Mouse (Mus musculus): ENCODE data around the gene Cand1. TPM values are rescaled to one million over a fixed set of nuclear protein-coding genes. Genes with fewer than 3 reads are reported as not detected.

Cand1 gene
- 32.2 and 34.2 TPM in 2 replicates for polyA plus RNA-seq (2012; rRNA removed)

GRCm38 (mm10) chr10:119239969-119240721 lies at the start of gene Cand1:
Gene Cand1 (minus strand): TSS chr10:119240055.
- peak; percentile 83 for TF ChIP-seq POLR2A (IDR thresholded peaks at IDR 0.05; ENCODE audit: extremely low read depth, insufficient read depth, low read length)
- no peak for TF ChIP-seq CTCF (IDR thresholded peaks at IDR 0.05; ENCODE audit: extremely low read depth, insufficient read depth, low read length)
- Histone ChIP-seq H3K4me3 (ENCODE audit: insufficient read depth, low read length) (peak within 1 kb of the TSS; percentile 44), H3K4me1 (ENCODE audit: control insufficient read depth, insufficient read depth, low read length) (peaks cover 3% of the 10 kb centered on the region), H3K27ac (ENCODE audit: insufficient read depth, low read length) (peak within 1 kb of the TSS; percentile 91)

DNA sequence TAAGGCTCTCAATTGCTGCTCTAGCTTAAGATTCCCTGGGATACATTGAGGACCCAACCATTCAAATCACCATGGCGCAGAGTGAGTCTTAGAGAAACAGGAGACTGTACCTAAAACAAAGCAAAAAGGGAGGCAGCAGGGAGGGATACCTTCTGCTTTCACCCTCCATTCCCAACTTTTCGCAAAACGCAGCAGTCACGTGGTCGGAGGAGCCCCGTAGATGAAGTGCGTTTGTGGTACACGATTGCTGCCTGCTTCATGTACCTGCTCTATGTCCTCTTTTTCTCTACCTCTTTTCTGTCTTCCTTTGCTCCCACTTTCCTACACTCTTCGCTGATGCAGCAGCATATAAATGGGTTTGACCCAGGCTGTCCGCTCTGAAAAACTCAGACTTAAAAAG lies 39.0 kb upstream of the Cand1 start:
- TF ChIP-seq CTCF (IDR thresholded peaks at IDR 0.05; ENCODE audit: extremely low read depth, insufficient read depth, low read length), result no peak
- TF ChIP-seq POLR2A (IDR thresholded peaks at IDR 0.05; ENCODE audit: extremely low read depth, insufficient read depth, low read length), result no peak
- Histone ChIP-seq H3K27ac (ENCODE audit: insufficient read depth, low read length) (no peak overlapping the region), H3K4me1 (ENCODE audit: control insufficient read depth, insufficient read depth, low read length) (no peaks in the 10 kb centered on the region), H3K4me3 (ENCODE audit: insufficient read depth, low read length) (no peak overlapping the region)

GRCm38 (mm10) chr10:119274333-119274732 lies 34.5 kb upstream of the Cand1 start:
- H3K27ac ChIP-seq (ENCODE audit: insufficient read depth, low read length), result no peak overlapping the region
- TF ChIP-seq POLR2A (IDR thresholded peaks at IDR 0.05; ENCODE audit: extremely low read depth, insufficient read depth, low read length) (no peak), CTCF (IDR thresholded peaks at IDR 0.05; ENCODE audit: extremely low read depth, insufficient read depth, low read length) (no peak)
- no peaks in the 10 kb centered on the region for H3K4me1 ChIP-seq (ENCODE audit: control insufficient read depth, insufficient read depth, low read length)
- H3K4me3 ChIP-seq (ENCODE audit: insufficient read depth, low read length), result no peak overlapping the region

DNA sequence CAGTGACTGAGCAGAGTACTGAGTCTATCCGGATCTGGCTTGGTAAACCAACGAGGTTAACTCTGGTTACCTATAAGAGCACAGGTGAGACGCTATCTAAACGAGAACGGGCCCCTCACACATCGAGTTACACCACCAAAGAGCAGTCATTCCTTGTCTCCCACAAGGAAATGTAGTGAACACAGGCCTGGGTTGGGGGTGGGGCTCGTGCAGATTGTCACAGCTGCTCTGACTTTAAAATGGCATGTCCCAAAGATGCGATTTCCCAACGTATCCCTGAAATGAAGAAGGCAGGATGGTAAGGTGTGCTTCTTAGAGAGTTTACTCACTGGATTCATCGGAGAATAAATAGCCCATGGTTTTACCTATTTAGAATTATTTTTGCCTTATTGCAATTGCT lies 32.7 kb upstream of the Cand1 start:
- no peak overlapping the region for H3K27ac ChIP-seq (ENCODE audit: insufficient read depth, low read length)
- no peaks in the 10 kb centered on the region for H3K4me1 ChIP-seq (ENCODE audit: control insufficient read depth, insufficient read depth, low read length)
- no peak for TF ChIP-seq POLR2A (IDR thresholded peaks at IDR 0.05; ENCODE audit: extremely low read depth, insufficient read depth, low read length)
- TF ChIP-seq CTCF (IDR thresholded peaks at IDR 0.05; ENCODE audit: extremely low read depth, insufficient read depth, low read length), result no peak
- no peak overlapping the region for H3K4me3 ChIP-seq (ENCODE audit: insufficient read depth, low read length)

- Histone ChIP-seq H3K4me1 (ENCODE audit: control insufficient read depth, insufficient read depth, low read length) (no peaks in the 10 kb centered on the region), H3K4me3 (ENCODE audit: insufficient read depth, low read length) (no peak overlapping the region), H3K27ac (ENCODE audit: insufficient read depth, low read length) (no peak overlapping the region)
- TF ChIP-seq POLR2A (IDR thresholded peaks at IDR 0.05; ENCODE audit: extremely low read depth, insufficient read depth, low read length) (no peak), CTCF (IDR thresholded peaks at IDR 0.05; ENCODE audit: extremely low read depth, insufficient read depth, low read length) (no peak)
Observed at GRCm38 (mm10) chr10:119272005-119272404, 32.1 kb upstream of the Cand1 start.

DNA sequence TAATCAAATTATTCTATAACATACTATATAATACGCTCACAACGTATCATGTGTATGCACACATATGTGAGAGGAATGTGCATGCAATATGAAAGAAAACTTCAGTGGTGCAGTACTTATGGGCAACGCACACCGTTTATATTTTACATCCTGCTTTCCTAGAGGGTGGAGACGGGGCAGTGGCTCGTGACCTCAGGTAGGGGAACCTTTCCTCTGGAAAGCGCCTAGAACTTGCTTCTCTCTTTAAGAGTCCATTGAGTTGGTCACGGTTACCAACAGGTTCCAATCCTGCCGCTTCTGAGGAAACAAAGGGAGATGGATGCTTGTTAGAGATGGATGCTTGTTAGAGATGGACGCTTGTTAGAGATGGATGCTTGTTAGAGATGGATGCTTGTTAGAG lies 31.2 kb upstream of the Cand1 start:
- Histone ChIP-seq H3K27ac (ENCODE audit: insufficient read depth, low read length) (no peak overlapping the region), H3K4me1 (ENCODE audit: control insufficient read depth, insufficient read depth, low read length) (no peaks in the 10 kb centered on the region), H3K4me3 (ENCODE audit: insufficient read depth, low read length) (no peak overlapping the region)
- TF ChIP-seq CTCF (IDR thresholded peaks at IDR 0.05; ENCODE audit: extremely low read depth, insufficient read depth, low read length), result no peak
- no peak for TF ChIP-seq POLR2A (IDR thresholded peaks at IDR 0.05; ENCODE audit: extremely low read depth, insufficient read depth, low read length)

DNA sequence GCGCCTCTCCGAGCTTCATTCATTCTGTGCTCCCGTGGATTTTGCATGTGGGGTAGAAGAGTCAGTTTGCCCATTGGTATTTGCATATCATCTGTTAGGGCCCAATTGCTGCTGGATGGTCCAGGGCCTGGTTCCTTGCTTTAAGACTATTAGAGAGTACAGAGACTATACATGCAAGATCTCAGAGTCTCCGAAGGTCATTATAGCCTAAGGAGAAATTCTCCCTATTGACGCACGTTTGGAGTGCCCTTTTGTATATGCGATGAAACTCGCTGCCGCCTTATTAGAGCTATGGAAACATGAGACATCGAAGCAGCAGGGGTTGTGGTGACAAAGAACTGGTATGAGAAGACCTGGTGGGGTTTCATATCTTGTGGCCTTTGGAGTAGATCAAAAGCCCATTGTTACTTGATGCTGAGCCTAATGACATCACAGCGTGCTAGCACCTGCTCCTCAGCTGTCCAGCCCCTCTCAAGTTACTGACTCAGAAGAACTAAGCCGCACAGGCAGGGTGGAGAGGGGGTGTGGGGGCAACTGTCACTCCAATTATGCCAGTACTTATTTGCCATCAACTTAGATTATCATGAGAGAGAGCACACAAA lies 30.6 kb upstream of the Cand1 start:
- Histone ChIP-seq H3K27ac (ENCODE audit: insufficient read depth, low read length) (no peak overlapping the region), H3K4me1 (ENCODE audit: control insufficient read depth, insufficient read depth, low read length) (no peaks in the 10 kb centered on the region), H3K4me3 (ENCODE audit: insufficient read depth, low read length) (no peak overlapping the region)
- TF ChIP-seq CTCF (IDR thresholded peaks at IDR 0.05; ENCODE audit: extremely low read depth, insufficient read depth, low read length) (no peak), POLR2A (IDR thresholded peaks at IDR 0.05; ENCODE audit: extremely low read depth, insufficient read depth, low read length) (no peak)

- no peaks in the 10 kb centered on the region for H3K4me1 ChIP-seq (ENCODE audit: control insufficient read depth, insufficient read depth, low read length)
- H3K4me3 ChIP-seq (ENCODE audit: insufficient read depth, low read length), result no peak overlapping the region
- TF ChIP-seq POLR2A (IDR thresholded peaks at IDR 0.05; ENCODE audit: extremely low read depth, insufficient read depth, low read length), result no peak
- no peak for TF ChIP-seq CTCF (IDR thresholded peaks at IDR 0.05; ENCODE audit: extremely low read depth, insufficient read depth, low read length)
- H3K27ac ChIP-seq (ENCODE audit: insufficient read depth, low read length), result no peak overlapping the region
Observed at GRCm38 (mm10) chr10:119264761-119265160, 24.9 kb upstream of the Cand1 start.

DNA sequence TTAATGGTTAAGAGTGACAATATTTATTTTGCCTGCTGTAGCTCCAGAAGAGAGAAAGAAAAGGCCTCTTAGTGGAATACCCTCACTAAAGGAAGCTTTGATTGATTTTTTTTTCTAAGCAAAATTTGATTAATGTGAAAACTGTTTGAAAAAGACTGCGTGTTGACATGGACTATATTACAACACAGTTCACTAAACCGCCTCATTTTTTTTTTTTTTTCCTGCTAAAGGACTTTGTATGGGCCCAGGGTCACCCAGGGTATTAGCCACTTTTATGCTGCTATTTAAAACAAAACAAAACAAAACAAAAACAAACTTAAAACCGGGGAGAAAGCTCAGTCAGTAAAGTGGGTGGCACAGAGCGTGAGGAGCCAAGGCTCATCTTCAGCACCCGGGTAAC lies 23.0 kb upstream of the Cand1 start:
- no peak for TF ChIP-seq CTCF (IDR thresholded peaks at IDR 0.05; ENCODE audit: extremely low read depth, insufficient read depth, low read length)
- no peak for TF ChIP-seq POLR2A (IDR thresholded peaks at IDR 0.05; ENCODE audit: extremely low read depth, insufficient read depth, low read length)
- Histone ChIP-seq H3K27ac (ENCODE audit: insufficient read depth, low read length) (no peak overlapping the region), H3K4me1 (ENCODE audit: control insufficient read depth, insufficient read depth, low read length) (no peaks in the 10 kb centered on the region), H3K4me3 (ENCODE audit: insufficient read depth, low read length) (no peak overlapping the region)

- H3K4me1 ChIP-seq (ENCODE audit: control insufficient read depth, insufficient read depth, low read length), result no peaks in the 10 kb centered on the region
- H3K27ac ChIP-seq (ENCODE audit: insufficient read depth, low read length), result no peak overlapping the region
- TF ChIP-seq CTCF (IDR thresholded peaks at IDR 0.05; ENCODE audit: extremely low read depth, insufficient read depth, low read length) (no peak), POLR2A (IDR thresholded peaks at IDR 0.05; ENCODE audit: extremely low read depth, insufficient read depth, low read length) (no peak)
- no peak overlapping the region for H3K4me3 ChIP-seq (ENCODE audit: insufficient read depth, low read length)
Observed at GRCm38 (mm10) chr10:119257876-119258275, 18.0 kb upstream of the Cand1 start.

All from cortical plate, adult 2 months (tissue).